Mouse (Mus musculus): ENCODE results near the gene Dapk2. TPM values are rescaled to one million over a fixed set of nuclear protein-coding genes. Genes with fewer than 3 reads are reported as not detected.

The Dapk2 gene
- polyA plus RNA-seq, 1 experiment from 2014 or later = 6.5 TPM

DNA sequence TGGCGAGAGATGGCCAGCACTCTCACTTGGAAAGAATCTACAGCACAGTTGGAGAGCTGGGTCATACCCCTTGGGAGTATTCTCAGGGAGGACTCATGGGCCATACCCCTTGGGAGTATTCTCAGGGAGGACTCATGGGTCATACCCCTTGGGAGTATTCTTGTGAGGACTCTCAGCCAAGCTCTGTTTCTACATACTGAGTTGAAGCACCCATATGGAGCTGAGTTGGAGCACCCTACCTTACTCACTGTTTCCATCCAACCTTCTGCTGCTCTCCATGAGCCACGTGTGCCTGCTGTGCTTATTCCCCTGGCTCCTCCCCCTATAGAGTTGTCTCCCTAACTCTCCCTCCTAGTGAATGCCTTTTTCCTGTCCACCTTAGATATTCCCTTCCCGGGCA lies 148.4 kb downstream of the Dapk2 start:
- ATAC-seq (replicated peaks; ENCODE audit: extremely low read depth, insufficient read depth, low FRiP score) = no peak
- H3K27me3 ChIP-seq (ENCODE audit: control insufficient read depth, insufficient read depth, low read length) = no peaks in the 10 kb centered on the region
- no peaks in the 10 kb centered on the region for H3K36me3 ChIP-seq (ENCODE audit: control insufficient read depth, insufficient read depth)
- no peak overlapping the region for H3K9ac ChIP-seq (ENCODE audit: low read length)
- WGBS = 74% methylated on average over 3 of the region's 3 CpGs
- H3K9me3 ChIP-seq (replicated peaks; ENCODE audit: control insufficient read depth, low read length) = no peaks in the 10 kb centered on the region
- no peak overlapping the region for H3K4me2 ChIP-seq (ENCODE audit: low read depth, low read length)
- H3K4me1 ChIP-seq (ENCODE audit: control insufficient read depth, insufficient read depth, low read length) = no peaks in the 10 kb centered on the region
- no peak overlapping the region for H3K4me3 ChIP-seq (ENCODE audit: low read length)
- no peak overlapping the region for H3K27ac ChIP-seq (ENCODE audit: low read length)

DNA sequence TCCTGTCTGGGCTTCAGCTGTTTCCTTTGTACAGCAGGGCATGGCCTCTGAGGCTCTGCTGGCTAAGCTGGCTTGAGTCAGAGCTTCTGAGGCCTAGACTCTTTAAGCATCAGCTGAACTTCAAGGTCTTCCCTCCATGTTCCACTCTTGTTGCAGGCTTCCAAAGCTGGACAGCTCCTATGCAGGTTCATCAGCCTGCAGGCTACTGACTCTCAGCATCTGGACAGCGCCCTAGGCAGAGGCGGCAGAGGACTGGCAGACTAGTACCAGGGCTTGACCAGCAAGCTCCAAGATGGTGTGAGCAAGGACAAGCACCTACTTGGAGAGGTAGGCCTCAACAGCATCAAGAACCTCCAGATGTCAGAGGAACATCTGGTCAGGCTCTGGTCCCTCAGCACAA lies 149.3 kb downstream of the Dapk2 start:
- ATAC-seq (replicated peaks; ENCODE audit: extremely low read depth, insufficient read depth, low FRiP score) = peak; percentile 63
- Histone ChIP-seq H3K27ac (ENCODE audit: low read length) (no peak overlapping the region), H3K9ac (ENCODE audit: low read length) (no peak overlapping the region), H3K27me3 (ENCODE audit: control insufficient read depth, insufficient read depth, low read length) (no peaks in the 10 kb centered on the region), H3K4me3 (ENCODE audit: low read length) (no peak overlapping the region), H3K9me3 (replicated peaks; ENCODE audit: control insufficient read depth, low read length) (no peaks in the 10 kb centered on the region), H3K4me2 (ENCODE audit: low read depth, low read length) (no peak overlapping the region), H3K36me3 (ENCODE audit: control insufficient read depth, insufficient read depth) (no peaks in the 10 kb centered on the region), H3K4me1 (ENCODE audit: control insufficient read depth, insufficient read depth, low read length) (no peaks in the 10 kb centered on the region)
- 11% methylated on average over 2 of the region's 2 CpGs for WGBS

DNA sequence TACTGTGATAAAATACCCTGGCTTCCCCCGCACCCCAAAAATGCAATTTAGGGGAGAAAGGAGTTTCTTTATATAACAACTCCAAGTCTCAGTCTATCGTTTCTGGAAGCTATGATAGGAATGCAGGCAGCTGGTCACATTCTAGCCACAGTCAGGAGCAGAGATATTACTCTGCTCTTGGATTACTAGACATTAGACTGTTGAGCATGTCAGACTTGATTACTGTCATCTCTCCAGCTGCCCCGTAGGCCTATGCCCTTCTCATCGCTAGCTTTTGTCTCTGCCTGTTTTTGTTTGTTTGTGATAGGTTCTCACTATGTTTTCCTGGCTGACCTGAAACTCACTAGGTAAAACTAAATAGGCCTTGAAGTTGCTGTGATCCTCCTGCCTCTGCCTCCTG lies 150.7 kb downstream of the Dapk2 start:
- H3K27ac ChIP-seq (ENCODE audit: low read length) = no peak overlapping the region
- H3K4me3 ChIP-seq (ENCODE audit: low read length) = no peak overlapping the region
- 56% methylated on average over 4 of the region's 4 CpGs for WGBS
- no peaks in the 10 kb centered on the region for H3K9me3 ChIP-seq (replicated peaks; ENCODE audit: control insufficient read depth, low read length)
- H3K36me3 ChIP-seq (ENCODE audit: control insufficient read depth, insufficient read depth) = no peaks in the 10 kb centered on the region
- H3K9ac ChIP-seq (ENCODE audit: low read length) = no peak overlapping the region
- no peak for ATAC-seq (replicated peaks; ENCODE audit: extremely low read depth, insufficient read depth, low FRiP score)
- no peak overlapping the region for H3K4me2 ChIP-seq (ENCODE audit: low read depth, low read length)
- H3K27me3 ChIP-seq (ENCODE audit: control insufficient read depth, insufficient read depth, low read length) = no peaks in the 10 kb centered on the region
- no peaks in the 10 kb centered on the region for H3K4me1 ChIP-seq (ENCODE audit: control insufficient read depth, insufficient read depth, low read length)

DNA sequence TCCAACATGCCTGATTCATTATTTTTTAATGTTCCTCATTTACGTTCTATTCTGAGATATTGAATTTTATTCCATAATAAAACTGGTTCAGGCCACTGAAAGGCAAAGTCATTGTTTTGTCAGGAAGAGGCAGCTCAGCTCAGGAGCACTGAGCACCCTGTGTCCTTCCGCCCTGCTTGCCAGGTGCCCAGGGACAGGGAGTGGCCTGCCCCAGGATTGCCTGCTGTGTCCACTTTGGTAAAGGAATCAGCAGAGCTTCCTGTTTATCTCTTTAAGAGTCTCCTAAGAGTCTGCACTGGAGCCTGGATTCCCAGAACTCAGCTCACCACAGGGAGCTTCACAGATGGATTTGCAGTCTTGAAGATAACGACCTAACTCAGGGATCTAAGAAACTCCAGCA lies 153.4 kb downstream of the Dapk2 start:
- H3K27me3 ChIP-seq (ENCODE audit: control insufficient read depth, insufficient read depth, low read length) = no peaks in the 10 kb centered on the region
- no peak for ATAC-seq (replicated peaks; ENCODE audit: extremely low read depth, insufficient read depth, low FRiP score)
- whole genome bisulfite sequencing = 30% methylated on average over 3 of the region's 3 CpGs
- H3K4me3 ChIP-seq (ENCODE audit: low read length) = no peak overlapping the region
- no peaks in the 10 kb centered on the region for H3K36me3 ChIP-seq (ENCODE audit: control insufficient read depth, insufficient read depth)
- H3K4me1 ChIP-seq (ENCODE audit: control insufficient read depth, insufficient read depth, low read length) = no peaks in the 10 kb centered on the region
- H3K27ac ChIP-seq (ENCODE audit: low read length) = no peak overlapping the region
- no peaks in the 10 kb centered on the region for H3K9me3 ChIP-seq (replicated peaks; ENCODE audit: control insufficient read depth, low read length)
- no peak overlapping the region for H3K4me2 ChIP-seq (ENCODE audit: low read depth, low read length)
- no peak overlapping the region for H3K9ac ChIP-seq (ENCODE audit: low read length)

DNA sequence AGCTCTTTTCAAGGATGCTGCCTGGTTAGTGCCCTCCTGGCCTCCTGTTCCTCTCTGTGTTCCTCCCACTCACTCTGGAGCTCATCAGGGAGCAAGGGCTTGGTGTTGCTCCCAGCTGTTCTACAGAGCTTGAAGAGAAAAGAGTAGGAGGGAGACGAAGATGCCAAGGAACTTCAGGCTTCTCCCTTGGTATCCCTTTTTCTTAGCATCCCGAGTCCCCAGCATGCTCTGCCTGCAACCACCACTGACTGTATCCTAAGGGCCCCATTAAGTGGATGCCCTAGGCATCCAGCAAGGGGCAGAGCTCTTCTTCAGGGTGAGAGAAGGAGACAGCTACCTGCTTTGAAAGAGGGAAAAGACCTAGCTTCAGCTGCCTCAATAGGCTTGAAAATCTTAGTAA lies 158.6 kb downstream of the Dapk2 start:
- no peaks in the 10 kb centered on the region for H3K4me1 ChIP-seq (ENCODE audit: control insufficient read depth, insufficient read depth, low read length)
- no peaks in the 10 kb centered on the region for H3K36me3 ChIP-seq (ENCODE audit: control insufficient read depth, insufficient read depth)
- no peak for ATAC-seq (replicated peaks; ENCODE audit: extremely low read depth, insufficient read depth, low FRiP score)
- H3K9me3 ChIP-seq (replicated peaks; ENCODE audit: control insufficient read depth, low read length) = no peaks in the 10 kb centered on the region
- H3K9ac ChIP-seq (ENCODE audit: low read length) = no peak overlapping the region
- no peak overlapping the region for H3K4me2 ChIP-seq (ENCODE audit: low read depth, low read length)
- WGBS = 66% methylated on average over 2 of the region's 2 CpGs
- no peak overlapping the region for H3K4me3 ChIP-seq (ENCODE audit: low read length)
- no peaks in the 10 kb centered on the region for H3K27me3 ChIP-seq (ENCODE audit: control insufficient read depth, insufficient read depth, low read length)
- no peak overlapping the region for H3K27ac ChIP-seq (ENCODE audit: low read length)

Other genes with a start within 250 kb of the Dapk2 start
- 21.7 and 22.5 TPM in 2 replicates for gene Trip4, start 249.4 kb upstream of the Dapk2 start, polyA plus RNA-seq (2015; fragmentation: Nextera tagmentation; extraction: Ambion mirVana)
- gene Csnk1g1, start 249.3 kb upstream of the Dapk2 start, polyA plus RNA-seq (2015; fragmentation: Nextera tagmentation; extraction: Ambion mirVana) = 11.7 and 12.4 TPM in 2 replicates
- gene Ppib, start 98.0 kb upstream of the Dapk2 start, polyA plus RNA-seq (2015; fragmentation: Nextera tagmentation; extraction: Ambion mirVana) = 354 and 365 TPM in 2 replicates
- gene Snx22, start 88.5 kb upstream of the Dapk2 start, polyA plus RNA-seq (2015; fragmentation: Nextera tagmentation; extraction: Ambion mirVana) = 1.4 and 1.8 TPM in 2 replicates
- gene Snx1, start 31.6 kb upstream of the Dapk2 start, polyA plus RNA-seq (2015; fragmentation: Nextera tagmentation; extraction: Ambion mirVana) = 66.8 and 73.6 TPM in 2 replicates
- gene Ciao2a, start 31.6 kb upstream of the Dapk2 start, polyA plus RNA-seq (2015; fragmentation: Nextera tagmentation; extraction: Ambion mirVana) = 152 and 175 TPM in 2 replicates
- 16.3 and 17.0 TPM in 2 replicates for gene Herc1, start 192.2 kb downstream of the Dapk2 start, polyA plus RNA-seq (2015; fragmentation: Nextera tagmentation; extraction: Ambion mirVana)